Mouse (Mus musculus): Measurements from ENCODE around the gene Tspear. TPM values are rescaled to one million over a fixed set of nuclear protein-coding genes. Genes with fewer than 3 reads are reported as not detected.

Tspear gene
- polyA plus RNA-seq, 1 experiment: not detected

DNA sequence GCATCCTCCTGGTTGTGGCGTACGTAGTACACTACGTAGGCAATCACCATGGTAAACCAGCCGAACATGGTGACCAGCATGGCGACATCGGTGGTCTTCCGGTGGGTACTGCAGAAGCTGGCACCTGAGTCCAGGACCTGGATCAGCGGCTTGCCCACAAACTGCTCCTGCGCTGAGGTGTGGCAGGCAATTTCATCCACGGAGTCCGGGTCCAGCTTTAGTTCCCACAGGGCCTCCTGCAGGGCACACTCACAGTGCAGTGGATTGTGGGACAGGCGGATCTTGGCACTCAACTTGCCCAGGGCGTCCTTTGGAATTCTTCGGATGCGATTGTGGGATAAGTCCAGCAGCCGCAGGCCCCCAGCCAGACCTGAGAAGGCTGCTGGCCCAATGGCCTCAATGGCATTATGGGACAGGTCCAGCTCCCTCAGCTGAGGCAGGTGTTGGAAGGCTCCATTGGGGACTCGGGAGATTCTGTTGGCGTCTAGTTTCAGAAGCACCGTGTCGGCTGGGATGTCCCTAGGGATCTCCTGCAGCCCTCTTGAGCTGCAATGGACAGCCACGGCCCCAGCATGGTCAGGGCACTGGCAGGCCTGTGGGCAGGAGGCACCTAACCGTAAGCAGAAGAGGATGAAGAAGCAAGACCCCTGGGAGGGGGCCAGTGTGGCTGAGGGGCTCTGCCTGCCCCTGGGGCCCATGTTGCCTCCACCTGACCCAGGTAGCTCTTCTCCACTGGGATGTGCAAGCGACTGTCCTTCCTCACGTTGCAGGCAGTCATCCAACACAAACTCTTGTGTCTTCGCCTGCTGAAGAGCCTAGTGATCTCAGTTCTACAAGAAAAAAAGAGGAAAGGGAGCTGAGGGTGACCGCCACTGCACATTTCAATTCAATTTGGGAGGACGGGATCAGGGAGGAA is 214.8 kb downstream of the Tspear start:
- H3K4me3 ChIP-seq (ENCODE audit: insufficient read depth, low read length): no peak overlapping the region
- H3K27ac ChIP-seq (ENCODE audit: insufficient read depth, low read depth, low read length): no peak overlapping the region
- TF ChIP-seq POLR2A (IDR thresholded peaks at IDR 0.05; ENCODE audit: borderline replicate concordance, low read depth, low read length) (no peak), CTCF (IDR thresholded peaks at IDR 0.05; ENCODE audit: low read depth, low read length) (no peak)
- peaks cover 8% of the 10 kb centered on the region for H3K4me1 ChIP-seq (ENCODE audit: control insufficient read depth, insufficient read depth, low read length)

GRCm38 (mm10) chr10:77901871-77902210 is 215.5 kb downstream of the Tspear start:
- Histone ChIP-seq H3K4me1 (ENCODE audit: control insufficient read depth, insufficient read depth, low read length) (peaks cover 8% of the 10 kb centered on the region), H3K27ac (ENCODE audit: insufficient read depth, low read depth, low read length) (no peak overlapping the region), H3K4me3 (ENCODE audit: insufficient read depth, low read length) (peak overlapping the region; percentile 59)
- no peak for TF ChIP-seq CTCF (IDR thresholded peaks at IDR 0.05; ENCODE audit: low read depth, low read length)
- no peak for TF ChIP-seq POLR2A (IDR thresholded peaks at IDR 0.05; ENCODE audit: borderline replicate concordance, low read depth, low read length)

- H3K27ac ChIP-seq (ENCODE audit: insufficient read depth, low read depth, low read length): no peak within 1 kb of the TSS
- TF ChIP-seq POLR2A (IDR thresholded peaks at IDR 0.05; ENCODE audit: borderline replicate concordance, low read depth, low read length) (no peak), CTCF (IDR thresholded peaks at IDR 0.05; ENCODE audit: low read depth, low read length) (no peak)
- H3K4me1 ChIP-seq (ENCODE audit: control insufficient read depth, insufficient read depth, low read length): peaks cover 8% of the 10 kb centered on the region
- H3K4me3 ChIP-seq (ENCODE audit: insufficient read depth, low read length): peak within 1 kb of the TSS; percentile 59
These were observed 216.0 kb downstream of the Tspear start, which contains the start of gene Lrrc3 for GRCm38 (mm10) chr10:77902211-77902893. Lrrc3 (minus strand) TSS chr10:77902536.

- peak overlapping the region; percentile 43 for H3K4me3 ChIP-seq (ENCODE audit: insufficient read depth, low read length)
- TF ChIP-seq POLR2A (IDR thresholded peaks at IDR 0.05; ENCODE audit: borderline replicate concordance, low read depth, low read length) (no peak), CTCF (IDR thresholded peaks at IDR 0.05; ENCODE audit: low read depth, low read length) (no peak)
- H3K27ac ChIP-seq (ENCODE audit: insufficient read depth, low read depth, low read length): no peak overlapping the region
- peaks cover 8% of the 10 kb centered on the region for H3K4me1 ChIP-seq (ENCODE audit: control insufficient read depth, insufficient read depth, low read length)
These were observed 216.7 kb downstream of the Tspear start for GRCm38 (mm10) chr10:77902894-77903715.

- H3K4me1 ChIP-seq (ENCODE audit: control insufficient read depth, insufficient read depth, low read length): peaks cover 13% of the 10 kb centered on the region
- no peak for TF ChIP-seq POLR2A (IDR thresholded peaks at IDR 0.05; ENCODE audit: borderline replicate concordance, low read depth, low read length)
- H3K27ac ChIP-seq (ENCODE audit: insufficient read depth, low read depth, low read length): no peak overlapping the region
- H3K4me3 ChIP-seq (ENCODE audit: insufficient read depth, low read length): no peak overlapping the region
These were observed 226.2 kb downstream of the Tspear start for GRCm38 (mm10) chr10:77912605-77913004.

DNA sequence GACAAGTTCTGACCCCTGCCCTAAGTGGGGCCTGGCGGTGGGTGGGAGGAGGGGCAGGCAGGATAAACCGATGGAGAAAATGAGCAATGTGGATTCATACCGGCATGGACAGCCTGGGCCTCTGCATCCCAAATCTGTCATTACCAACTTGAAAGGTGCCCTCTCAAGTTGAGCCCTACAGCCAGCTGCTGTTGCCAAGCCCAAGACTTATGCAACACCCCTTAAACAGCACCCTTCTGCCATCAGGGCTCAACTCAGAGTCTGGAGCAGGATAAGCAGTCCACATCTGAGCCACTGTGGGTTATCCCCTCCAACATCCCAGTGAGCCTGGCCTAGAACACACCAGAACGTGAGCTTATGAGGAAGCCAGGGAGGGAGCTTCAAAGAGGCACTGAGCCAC is 226.9 kb downstream of the Tspear start:
- TF ChIP-seq CTCF (IDR thresholded peaks at IDR 0.05; ENCODE audit: low read depth, low read length): no peak
- TF ChIP-seq POLR2A (IDR thresholded peaks at IDR 0.05; ENCODE audit: borderline replicate concordance, low read depth, low read length): no peak
- Histone ChIP-seq H3K27ac (ENCODE audit: insufficient read depth, low read depth, low read length) (no peak overlapping the region), H3K4me3 (ENCODE audit: insufficient read depth, low read length) (no peak overlapping the region), H3K4me1 (ENCODE audit: control insufficient read depth, insufficient read depth, low read length) (peaks cover 20% of the 10 kb centered on the region)

GRCm38 (mm10) chr10:77916636-77917335 is 230.4 kb downstream of the Tspear start:
- no peak for TF ChIP-seq POLR2A (IDR thresholded peaks at IDR 0.05; ENCODE audit: borderline replicate concordance, low read depth, low read length)
- TF ChIP-seq CTCF (IDR thresholded peaks at IDR 0.05; ENCODE audit: low read depth, low read length): peak; percentile 73
- peak overlapping the region; percentile 49; the same call in 1 of the 2 replicates for H3K27ac ChIP-seq (ENCODE audit: insufficient read depth, low read depth, low read length)
- peaks cover 20% of the 10 kb centered on the region for H3K4me1 ChIP-seq (ENCODE audit: control insufficient read depth, insufficient read depth, low read length)
- no peak overlapping the region for H3K4me3 ChIP-seq (ENCODE audit: insufficient read depth, low read length)

- H3K27ac ChIP-seq (ENCODE audit: insufficient read depth, low read depth, low read length): no peak overlapping the region
- H3K4me3 ChIP-seq (ENCODE audit: insufficient read depth, low read length): no peak overlapping the region
- peaks cover 20% of the 10 kb centered on the region for H3K4me1 ChIP-seq (ENCODE audit: control insufficient read depth, insufficient read depth, low read length)
- no peak for TF ChIP-seq POLR2A (IDR thresholded peaks at IDR 0.05; ENCODE audit: borderline replicate concordance, low read depth, low read length)
- TF ChIP-seq CTCF (IDR thresholded peaks at IDR 0.05; ENCODE audit: low read depth, low read length): no peak
These were observed 234.6 kb downstream of the Tspear start for GRCm38 (mm10) chr10:77921009-77921408.

GRCm38 (mm10) chr10:77922681-77923080 is 236.3 kb downstream of the Tspear start:
- Histone ChIP-seq H3K27ac (ENCODE audit: insufficient read depth, low read depth, low read length) (no peak overlapping the region), H3K4me1 (ENCODE audit: control insufficient read depth, insufficient read depth, low read length) (peaks cover 6% of the 10 kb centered on the region), H3K4me3 (ENCODE audit: insufficient read depth, low read length) (no peak overlapping the region)
- no peak for TF ChIP-seq CTCF (IDR thresholded peaks at IDR 0.05; ENCODE audit: low read depth, low read length)
- TF ChIP-seq POLR2A (IDR thresholded peaks at IDR 0.05; ENCODE audit: borderline replicate concordance, low read depth, low read length): no peak
